Mouse (Mus musculus) liver, postnatal 0 days (tissue): ENCODE results near the gene Memo1.

Experiments used
- CTCF ChIP-seq: sonication (generic); IDR thresholded peaks from 2 replicates; pipeline ENCODE4 v1.5.1; 2016; ENCODE audit warnings: antibody characterized with exemption, low read depth
- EP300 ChIP-seq: IDR thresholded peaks from 2 replicates; pipeline ENCODE4 v1.6.1; 2016; ENCODE audit warnings: antibody characterized with exemption, low read depth, mild to moderate bottlenecking

DNA sequence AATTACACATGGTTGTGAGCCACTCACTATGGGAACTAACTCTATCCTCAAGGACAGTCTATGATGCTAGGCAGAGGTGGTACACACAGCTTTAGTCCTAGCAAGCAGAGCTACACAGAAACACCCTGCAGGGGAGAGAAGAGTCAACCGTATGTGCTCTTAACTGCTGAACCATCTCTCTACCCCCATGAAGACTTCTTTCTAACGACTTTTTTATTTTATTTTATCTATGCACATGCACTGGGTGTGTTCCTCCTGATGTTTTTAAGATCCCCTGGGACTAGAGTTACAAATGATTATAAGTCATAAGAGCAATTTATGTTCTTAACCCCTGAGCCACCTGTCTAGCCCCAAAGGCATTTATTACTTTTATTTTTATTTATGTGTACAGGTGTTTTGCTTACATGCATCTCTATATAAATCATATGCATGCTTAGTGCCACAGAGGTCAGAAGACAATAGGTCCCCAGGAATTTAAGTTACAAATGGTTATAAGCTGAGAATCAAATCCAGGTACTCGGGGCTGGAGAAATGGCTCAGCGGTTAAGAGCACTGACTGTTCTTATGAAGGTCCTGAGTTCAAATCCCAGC is 9.1 kb downstream of the Memo1 start:
- TF ChIP-seq CTCF (no peak), EP300 (peak; percentile 80)
